Mouse (Mus musculus) adrenal gland, adult 8-10 months (tissue): ENCODE measurements around the gene Tmem161a. TPM values are rescaled to one million over a fixed set of nuclear protein-coding genes. Genes with fewer than 3 reads are reported as not detected.
"Not testable (repeated sequence)": the region's sequence is repeated elsewhere in the genome, so short reads cannot be mapped to it uniquely, and the experiment has no call there.

ENCODE experiments used
- DNase-seq: peaks from one replicate; pipeline ENCODE4 v3.0.0; 2022
- total RNA-seq, 4 experiments: library from RNA; stranded (reverse); gene quantifications; 2 replicates each; pipeline ENCODE4 v1.2.4; 2022

Gene Tmem161a
- total RNA-seq, 4 experiments from 2014 or later: 70.3 to 95.5 (median 90.6) TPM

DNA sequence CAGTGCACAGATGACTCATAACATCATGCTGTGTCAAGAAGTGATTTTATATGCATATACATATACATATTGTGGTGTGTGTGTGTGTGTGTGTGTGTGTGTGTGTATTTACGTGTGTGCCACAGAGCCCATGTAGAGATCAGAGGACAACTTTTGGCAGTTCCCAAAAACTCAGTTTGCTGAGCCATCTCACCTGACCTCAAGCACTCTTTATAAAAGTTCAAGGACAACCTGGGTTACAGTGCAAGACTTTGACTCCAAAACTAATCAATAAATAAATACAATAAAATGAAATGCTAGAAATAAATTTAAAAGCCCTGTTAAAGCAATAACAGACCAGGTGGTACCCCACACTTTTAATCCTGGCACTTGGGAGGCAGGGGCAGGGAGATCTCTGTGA, 39.1 kb downstream of the Tmem161a start:
- DNase-seq: no peak

DNA sequence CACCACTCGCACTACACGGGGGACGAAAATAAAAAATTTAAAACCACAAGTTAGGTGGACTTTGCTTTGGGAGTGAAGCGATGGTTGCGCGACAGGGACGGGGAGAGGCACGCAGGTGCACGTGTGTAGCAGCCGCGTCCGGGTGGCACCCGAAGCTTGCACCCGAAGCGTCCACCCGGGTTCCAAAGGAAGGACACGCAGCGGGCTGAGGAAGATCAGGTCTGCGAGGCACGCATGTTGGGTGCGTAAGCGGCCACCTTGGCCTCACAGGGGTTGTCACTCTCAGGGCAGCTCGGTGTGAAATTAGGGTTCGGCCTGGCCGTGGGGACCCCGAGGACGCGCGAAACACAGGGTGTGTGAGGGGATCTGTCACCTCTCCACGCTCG, 39.6 kb downstream of the Tmem161a start:
- no peak for DNase-seq

DNA sequence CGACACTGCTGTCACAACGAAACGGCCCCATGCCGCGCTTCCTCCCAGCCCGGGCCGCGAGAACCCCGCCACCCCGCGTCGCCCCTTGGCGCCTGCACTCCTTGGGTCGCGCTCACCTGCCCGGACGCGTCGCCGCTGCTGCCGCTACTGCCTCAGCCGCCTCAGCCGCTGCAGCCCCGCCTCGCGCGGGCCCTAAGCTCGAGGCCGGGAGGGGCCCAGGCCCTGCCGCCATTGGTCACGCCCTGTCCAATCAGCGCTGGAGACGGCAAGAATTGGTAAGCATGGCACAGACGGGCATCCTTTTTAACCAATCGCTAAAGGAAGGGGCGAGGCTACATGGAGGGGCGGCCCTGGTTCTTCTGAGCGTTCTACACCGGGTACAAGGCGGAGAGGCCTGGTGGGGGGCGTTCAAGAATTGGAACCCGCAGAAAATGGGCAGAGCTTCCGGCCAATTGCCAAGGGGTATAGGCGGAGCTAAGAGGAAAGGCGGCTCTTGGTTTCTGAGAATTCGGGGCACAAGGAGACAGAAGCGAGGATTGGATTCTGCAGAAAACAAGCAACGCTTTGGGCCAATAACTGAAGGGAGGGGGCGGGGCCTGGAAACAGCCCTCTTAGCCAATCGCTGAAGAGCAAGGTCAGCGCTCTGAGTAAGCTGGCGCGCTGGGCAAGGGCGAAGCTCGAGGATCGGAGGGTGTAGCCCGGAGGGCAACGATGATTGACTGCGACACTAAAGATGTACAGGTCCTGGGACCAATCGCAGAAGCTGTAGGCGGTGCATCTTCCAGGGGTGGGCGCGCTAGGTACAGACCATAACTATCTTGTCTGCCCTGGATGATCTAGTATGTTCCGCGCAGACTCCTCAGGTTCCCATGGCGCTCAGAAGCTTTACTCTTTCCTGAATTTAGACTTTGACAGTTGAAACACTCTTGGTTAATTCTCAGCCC, 40.2 kb downstream of the Tmem161a start, which contains the start of gene Slc25a42:
Gene Slc25a42 (minus strand): TSS at position 194 of the 944 bp plus-strand sequence.
- peak; percentile 100 for DNase-seq

DNA sequence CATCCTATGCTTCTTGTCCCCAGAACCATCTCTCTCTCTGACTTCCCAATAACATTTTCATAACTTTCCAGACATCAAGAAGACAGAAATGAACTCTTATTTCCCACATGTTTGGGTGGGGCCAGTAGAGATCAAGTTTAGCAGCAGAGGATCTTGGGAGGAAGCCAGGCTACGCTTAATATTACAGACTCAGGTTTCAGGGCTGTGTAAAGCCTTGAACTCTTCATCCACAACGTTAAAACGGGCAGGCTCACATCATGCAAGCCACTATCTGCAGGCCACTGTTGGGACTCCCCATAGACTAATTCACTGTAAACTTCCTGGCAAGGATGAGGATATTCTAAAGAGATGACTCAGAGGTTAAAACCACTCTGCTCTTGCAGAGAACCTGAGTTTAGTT, 42.3 kb downstream of the Tmem161a start:
- DNase-seq: no peak

DNA sequence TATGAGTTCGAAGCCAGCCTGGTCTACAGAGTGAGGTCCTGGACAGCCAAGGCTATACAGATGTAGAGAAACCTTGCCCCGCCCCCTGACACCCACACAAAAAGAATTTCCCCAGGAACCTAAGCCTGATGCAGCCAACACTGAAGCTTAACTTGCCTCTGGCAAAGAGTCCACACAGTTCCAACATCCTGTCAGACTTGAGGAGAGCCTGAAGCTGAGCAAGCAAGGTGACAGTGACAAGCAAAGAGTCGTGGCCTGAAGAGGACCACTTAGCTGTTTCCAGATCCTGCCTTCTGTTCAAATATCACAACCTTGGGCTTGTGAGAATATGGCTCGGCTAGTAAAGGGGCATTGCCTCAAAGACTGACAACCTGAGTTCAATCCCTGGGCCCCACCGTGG, 42.9 kb downstream of the Tmem161a start:
- DNase-seq: no peak

DNA sequence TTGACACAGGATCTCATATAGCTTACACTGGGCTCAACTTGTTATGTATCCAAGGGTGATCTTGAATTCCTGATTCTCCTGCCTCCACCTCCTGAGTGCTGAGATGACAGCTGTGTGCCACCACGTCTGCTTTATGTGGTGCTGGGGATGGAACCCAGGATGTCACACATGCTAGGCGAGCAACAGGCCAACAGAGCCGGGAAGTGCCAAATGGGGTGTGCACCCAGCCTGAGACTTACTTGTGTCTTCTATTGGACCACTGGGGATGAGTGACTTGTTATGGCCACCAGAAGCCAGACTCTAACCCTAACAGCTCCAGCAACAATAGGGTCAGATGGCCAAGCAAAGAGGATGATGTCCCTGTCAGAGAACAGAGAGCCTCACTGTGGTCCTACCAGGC, 44.0 kb downstream of the Tmem161a start:
- DNase-seq: not testable (repeated sequence)

DNA sequence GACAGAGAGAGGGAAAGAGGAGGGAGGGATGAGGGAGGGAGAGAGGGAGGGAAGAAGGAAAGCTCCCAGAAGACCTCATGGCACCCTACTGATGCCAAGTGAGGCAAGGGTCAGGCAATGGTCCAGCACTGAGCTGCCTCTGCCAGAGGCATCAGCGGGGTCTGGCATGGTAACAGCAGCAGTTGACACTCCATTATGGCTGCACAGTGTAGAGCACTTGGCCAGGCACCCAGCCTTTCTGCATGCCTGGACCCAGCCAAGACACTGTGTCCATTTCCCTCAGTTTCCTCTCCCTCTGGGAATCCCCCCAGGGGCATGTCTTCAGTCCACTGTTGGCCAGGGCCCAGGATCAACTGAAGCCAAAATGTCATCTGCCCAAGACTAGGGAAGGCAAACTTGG, 44.4 kb downstream of the Tmem161a start:
- peak; percentile 50 for DNase-seq

DNA sequence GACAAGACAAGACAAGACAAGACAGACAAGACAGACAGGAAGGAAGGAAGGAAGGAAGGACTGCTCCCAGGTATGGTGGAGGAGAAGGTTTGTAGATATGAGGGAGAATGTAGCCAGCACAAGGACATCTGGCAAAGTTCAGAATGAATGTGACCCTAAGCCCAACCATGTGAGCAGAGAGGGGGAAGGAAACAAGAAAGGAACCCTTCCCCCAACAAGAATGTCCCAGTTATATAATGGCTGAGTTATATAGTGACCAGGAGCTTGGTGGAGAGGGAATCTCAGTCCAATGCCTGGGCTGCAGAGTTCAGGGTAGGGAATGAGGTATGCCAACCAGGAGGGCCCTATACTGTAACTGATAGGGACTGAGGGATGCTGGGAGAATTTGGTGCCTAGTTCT, 45.3 kb downstream of the Tmem161a start:
- no peak for DNase-seq

DNA sequence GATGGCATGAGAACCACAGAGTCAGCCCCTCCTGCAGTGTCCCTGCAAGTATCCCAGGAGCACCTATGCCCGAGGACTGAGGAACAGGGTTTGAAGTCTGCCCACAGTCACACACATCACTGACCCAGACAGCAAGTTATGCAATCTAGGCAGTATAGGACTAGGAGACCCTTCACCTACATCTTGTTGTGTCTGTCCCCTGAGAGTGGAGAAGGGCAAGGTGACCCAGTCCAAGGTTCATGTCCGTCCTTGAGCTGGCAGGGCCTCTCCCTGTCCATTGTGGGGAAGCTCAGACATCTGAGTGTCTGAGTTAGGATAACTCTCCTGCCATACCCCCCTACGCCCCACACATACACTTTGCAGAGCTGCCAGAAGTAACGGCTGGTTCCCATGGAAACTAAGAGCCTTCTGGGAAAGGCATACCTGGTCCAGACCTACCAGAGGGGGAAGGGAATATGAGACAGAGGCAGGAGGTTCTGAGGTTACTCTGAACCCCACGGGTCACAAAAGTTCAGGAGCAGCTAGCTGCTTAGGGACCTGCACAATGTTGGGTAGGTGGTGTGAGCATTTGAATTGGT, 47.0 kb downstream of the Tmem161a start:
- no peak for DNase-seq

DNA sequence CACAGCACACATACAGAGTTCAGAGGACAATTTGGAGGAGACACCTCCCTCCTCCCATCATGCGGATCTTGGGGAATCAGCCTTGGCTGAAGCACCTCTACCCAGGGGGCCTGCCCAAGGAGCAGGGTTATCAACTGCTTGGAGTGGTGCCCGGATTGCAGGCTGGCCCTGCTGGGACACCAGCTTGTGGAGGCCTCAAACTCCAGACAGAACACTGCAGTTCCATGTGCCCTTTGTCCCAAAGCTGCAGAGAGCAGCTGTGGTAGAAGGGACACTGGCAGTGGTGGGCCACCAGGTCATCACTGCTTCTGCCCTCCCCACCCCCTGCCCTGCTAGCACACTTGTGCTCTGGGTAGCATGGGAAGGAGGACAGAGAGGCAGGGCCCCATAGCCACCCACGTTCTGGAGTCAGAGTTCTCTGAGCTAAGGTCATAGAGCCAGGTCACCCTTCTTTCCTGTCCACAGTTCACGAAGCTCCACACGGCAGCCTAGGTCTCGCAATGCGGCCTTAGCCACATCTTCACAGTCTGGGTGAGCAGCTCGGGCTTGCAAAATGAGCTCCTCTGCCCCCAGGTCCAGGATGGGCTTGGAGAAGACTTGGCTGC, 48.2 kb downstream of the Tmem161a start:
- DNase-seq: peak; percentile 54

DNA sequence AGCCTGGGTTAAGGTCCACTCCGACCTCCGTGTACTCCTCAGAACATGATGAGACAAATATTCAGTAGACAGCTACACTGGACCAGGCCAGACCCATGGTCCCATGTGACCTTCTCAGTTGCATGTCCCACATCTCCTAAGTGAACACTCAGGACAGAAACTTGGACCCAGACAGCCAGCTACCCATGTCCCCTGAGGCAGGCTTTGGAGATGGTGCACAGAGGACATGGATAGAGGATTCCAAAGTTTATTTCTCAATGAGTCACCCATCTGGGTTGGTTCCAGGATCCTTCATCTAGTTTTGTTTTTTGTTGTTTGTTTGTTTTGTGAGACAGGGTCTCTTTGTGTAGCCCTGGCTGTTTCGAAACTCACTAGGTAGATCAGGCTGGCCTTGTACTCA, 48.8 kb downstream of the Tmem161a start:
- no peak for DNase-seq

DNA sequence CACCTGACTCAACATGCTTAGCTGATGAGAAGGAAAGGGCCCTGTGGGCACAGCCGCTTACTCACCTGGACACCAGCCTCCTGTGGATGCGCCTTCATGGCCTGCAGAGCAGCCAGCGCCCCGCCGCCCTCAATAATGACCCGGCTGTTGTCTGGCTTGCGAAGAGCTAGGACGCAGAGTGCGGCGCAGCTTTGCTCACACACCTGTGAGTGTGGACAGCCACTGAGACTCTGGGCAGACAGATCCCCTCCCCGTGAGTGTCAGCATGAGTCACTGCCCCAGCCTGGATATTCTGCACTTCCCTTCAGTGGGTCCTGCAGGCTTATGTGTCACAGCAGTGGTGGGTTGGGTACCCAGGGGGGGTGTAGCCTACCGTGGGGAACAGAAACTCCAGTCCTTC, 49.9 kb downstream of the Tmem161a start:
- no peak for DNase-seq

DNA sequence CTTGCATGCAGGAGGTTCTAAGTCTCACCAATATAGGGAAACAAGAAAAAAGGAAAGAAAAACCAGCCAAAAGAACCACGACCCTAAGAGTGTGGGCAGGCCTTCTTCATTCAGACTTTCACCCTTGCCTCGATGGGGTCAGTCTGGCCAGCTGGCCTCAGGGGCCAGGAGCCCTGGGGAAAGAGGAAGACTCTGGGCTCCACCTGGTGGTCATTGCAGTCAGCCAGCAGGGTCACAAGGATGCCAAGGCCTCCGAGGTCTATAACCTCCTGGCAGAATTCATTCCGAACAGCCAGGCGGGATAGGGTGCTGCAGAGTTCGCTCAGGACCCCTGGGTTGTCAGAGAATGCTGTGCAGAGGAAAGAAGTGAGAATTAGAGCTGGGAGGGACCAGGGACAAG, 51.2 kb downstream of the Tmem161a start:
- no peak for DNase-seq

DNA sequence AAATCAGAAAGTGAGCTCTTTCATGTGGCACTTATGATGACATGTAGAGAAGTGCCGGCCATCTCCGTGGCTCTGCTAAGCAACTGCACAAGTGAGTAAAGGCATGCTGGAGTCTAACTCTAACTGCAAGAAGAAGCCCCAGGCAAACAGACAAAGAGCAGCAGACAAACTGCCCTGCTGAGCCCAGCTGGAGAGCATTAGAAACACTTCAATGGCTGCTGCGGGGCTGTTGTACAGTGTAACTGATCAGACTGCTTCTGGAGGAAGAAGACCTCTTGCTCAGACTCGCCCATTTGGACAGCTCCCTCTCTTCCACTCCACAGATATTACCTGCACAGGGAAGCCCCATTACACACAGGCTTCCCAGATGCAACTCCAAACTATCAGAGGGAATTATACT, 55.8 kb downstream of the Tmem161a start:
- DNase-seq: no peak

DNA sequence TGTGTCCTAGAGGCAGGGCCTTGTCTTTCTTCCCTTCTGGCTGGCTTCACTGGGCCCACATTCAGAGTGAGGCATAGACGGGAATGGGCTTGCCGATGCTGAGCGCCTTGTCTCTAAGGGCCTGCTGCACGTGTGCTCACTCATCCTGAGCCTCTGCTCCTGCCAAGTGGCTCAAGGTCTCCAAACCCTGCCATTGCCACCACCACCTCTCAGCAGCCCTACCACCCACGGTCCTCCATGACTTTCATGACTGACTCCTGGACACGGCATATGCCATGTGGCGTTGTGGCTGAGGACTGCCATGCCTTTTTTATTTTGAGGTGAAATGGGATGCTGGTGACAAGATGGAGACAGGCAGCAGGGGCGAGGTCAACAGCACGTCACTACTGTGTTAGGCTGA, 58.7 kb downstream of the Tmem161a start:
- no peak for DNase-seq

Other genes with a start within 250 kb of the Tmem161a start
- gene Gatad2a, start 176.0 kb upstream of the Tmem161a start, total RNA-seq: 100 to 1,000 TPM in 3 of 4 experiments, 10 to 100 TPM in 1; 99.1 to 124 (median 106) TPM
- gene Mau2, start 129.6 kb upstream of the Tmem161a start, total RNA-seq: 10 to 100 TPM; 58.7 to 77.4 (median 63.3) TPM
- 10 to 100 TPM; 31.6 to 53.3 (median 39.2) TPM for gene Sugp1, start 129.5 kb upstream of the Tmem161a start, total RNA-seq
- 1 to 10 TPM in 2 of 4 experiments, under 1 TPM in 2; 0.17 to 1.2 (median 0.85) TPM for gene Tm6sf2, start 99.4 kb upstream of the Tmem161a start, total RNA-seq
- 1 to 10 TPM in 2 of 4 experiments, under 1 TPM in 2; 0.21 to 1.9 (median 0.92) TPM for gene Hapln4, start 88.9 kb upstream of the Tmem161a start, total RNA-seq
- 1 to 10 TPM in 1 of 4 experiments, under 1 TPM in 3; 0.20 to 1.5 (median 0.36) TPM for gene Ncan, start 51.5 kb upstream of the Tmem161a start, total RNA-seq
- gene Nr2c2ap, start 41.0 kb upstream of the Tmem161a start, total RNA-seq: 10 to 100 TPM; 24.5 to 26.7 (median 25.1) TPM
- gene Rfxank, start 33.2 kb upstream of the Tmem161a start, total RNA-seq: 10 to 100 TPM; 15.9 to 24.7 (median 21.9) TPM
- 10 to 100 TPM; 49.9 to 65.3 (median 59.3) TPM for gene Borcs8, start 32.9 kb upstream of the Tmem161a start, total RNA-seq
- gene Mef2b, start 32.6 kb upstream of the Tmem161a start, total RNA-seq: 1 to 10 TPM in 2 of 4 experiments, under 1 TPM in 2; 0.70 to 1.4 (median 0.99) TPM
- 10 to 100 TPM; 41.0 to 54.2 (median 43.1) TPM for gene Slc25a42, start 39.9 kb downstream of the Tmem161a start, total RNA-seq
- gene Sugp2, start 61.9 kb downstream of the Tmem161a start, total RNA-seq: 10 to 100 TPM; 34.6 to 65.6 (median 46.1) TPM
- 10 to 100 TPM; 13.3 to 19.3 (median 16.0) TPM for gene Armc6, start 62.1 kb downstream of the Tmem161a start, total RNA-seq
- gene Homer3, start 110.5 kb downstream of the Tmem161a start, total RNA-seq: 10 to 100 TPM; 18.7 to 38.9 (median 29.2) TPM
- 10 to 100 TPM; 74.5 to 93.4 (median 86.3) TPM for gene Ddx49, start 130.1 kb downstream of the Tmem161a start, total RNA-seq
- gene Cope, start 130.2 kb downstream of the Tmem161a start, total RNA-seq: 100 to 1,000 TPM; 190 to 236 (median 226) TPM
- 1 to 10 TPM; 2.8 to 5.3 (median 4.1) TPM for gene Cers1, start 143.4 kb downstream of the Tmem161a start, total RNA-seq
- gene Gdf1, start 157.5 kb downstream of the Tmem161a start, total RNA-seq: 1 to 10 TPM in 2 of 4 experiments, under 1 TPM in 2; 0.70 to 1.6 (median 1.1) TPM
- 10 to 100 TPM; 64.2 to 82.6 (median 76.1) TPM for gene Upf1, start 180.9 kb downstream of the Tmem161a start, total RNA-seq
- under 1 TPM in 3 of 4 experiments, not detected in 1; 0.17 to 0.61 (median 0.27) TPM for gene Comp, start 201.2 kb downstream of the Tmem161a start, total RNA-seq